8 mouse cellular contexts compared by ENCODE assay signal in the genomic region with DNA sequence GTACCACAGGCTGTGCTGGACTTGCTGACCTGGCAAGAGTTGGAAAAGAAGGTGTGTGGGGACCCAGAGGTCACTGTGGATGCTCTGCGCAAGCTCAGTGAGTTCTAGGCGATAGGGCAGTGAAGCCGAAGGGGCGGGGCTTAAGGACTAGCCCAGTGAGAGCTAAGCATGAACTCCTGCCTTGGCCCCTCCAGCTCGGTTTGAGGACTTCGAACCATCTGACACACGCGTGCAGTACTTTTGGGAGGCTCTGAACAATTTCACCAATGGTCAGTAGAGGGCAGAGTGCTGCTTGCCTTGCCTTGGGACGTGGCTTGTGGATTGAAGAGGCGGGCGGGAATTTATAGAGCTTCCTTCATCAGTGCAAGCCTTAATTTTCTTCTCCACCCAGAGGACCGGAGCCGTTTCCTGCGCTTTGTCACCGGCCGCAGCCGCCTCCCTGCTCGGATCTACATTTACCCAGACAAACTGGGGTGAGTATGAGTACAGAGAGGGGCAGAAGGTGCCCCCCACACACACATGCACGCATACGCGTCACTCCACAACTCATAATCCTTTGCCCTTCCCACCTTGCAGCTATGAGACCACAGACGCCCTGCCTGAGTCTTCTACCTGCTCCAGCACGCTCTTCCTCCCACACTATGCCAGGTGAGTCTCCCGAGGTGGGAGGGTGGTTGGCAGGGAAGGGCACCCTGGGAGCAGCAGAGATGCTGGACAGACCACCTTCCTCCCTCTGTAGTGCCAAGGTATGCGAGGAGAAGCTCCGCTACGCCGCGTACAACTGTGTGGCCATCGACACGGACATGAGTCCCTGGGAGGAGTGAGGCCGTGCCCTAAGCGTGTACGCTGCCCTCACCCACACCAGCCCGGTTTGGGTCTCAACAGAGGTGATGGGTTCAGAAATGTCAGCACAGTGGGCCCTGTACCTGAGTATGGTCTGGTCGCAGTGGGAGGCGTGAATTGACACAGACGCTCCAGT. TPM values are rescaled to one million over a fixed set of nuclear protein-coding genes. Genes with fewer than 3 reads are reported as not detected.
DNase-seq lines count a peak whose midpoint lies in the region; ATAC-seq lines count a peak whose summit lies in the region.

No protein-coding gene starts in this region.

- H3K9me3 ChIP-seq in forebrain, embryonic 12.5 days = no peaks in the 10 kb centered on the region
- H3K9me3 ChIP-seq in hindbrain, embryonic 14.5 days (ENCODE audit: control insufficient read depth, low read length) = no peaks in the 10 kb centered on the region

- ATAC-seq in CD4-positive, CD25-positive, alpha-beta regulatory T cell, adult 4 months = no peak
- ATAC-seq in forebrain, embryonic 12.5 days (ENCODE audit: low FRiP score) = peak; percentile 67
- ATAC-seq in hindbrain, embryonic 14.5 days (ENCODE audit: low FRiP score) = peak; percentile 62; the same call in 1 of the 2 replicates

- no peak overlapping the region for H3K9ac ChIP-seq in forebrain, embryonic 12.5 days
- no peak overlapping the region for H3K9ac ChIP-seq in hindbrain, embryonic 14.5 days

- H3K4me1 ChIP-seq in forebrain, embryonic 12.5 days = 0 out of 2 replicates have a peak, but pooled peaks cover 2% of the 10 kb centered on the region
- no peaks in the 10 kb centered on the region for H3K4me1 ChIP-seq in hindbrain, embryonic 14.5 days (replicated peaks; ENCODE audit: control insufficient read depth, insufficient read depth, low read length)

- 0 out of 2 replicates have a peak, but pooled peaks cover 4% of the 10 kb centered on the region for H3K27me3 ChIP-seq in forebrain, embryonic 12.5 days
- H3K27me3 ChIP-seq in hindbrain, embryonic 14.5 days (ENCODE audit: control insufficient read depth, insufficient read depth, low read length) = no peaks in the 10 kb centered on the region

- 55% methylated on average over 38 of the region's 38 CpGs for WGBS in forebrain, embryonic 12.5 days
- WGBS in hindbrain, embryonic 14.5 days = 56% methylated on average over 38 of the region's 38 CpGs

- peaks cover 34% of the 10 kb centered on the region for H3K36me3 ChIP-seq in forebrain, embryonic 12.5 days (replicated peaks)
- H3K36me3 ChIP-seq in hindbrain, embryonic 14.5 days (replicated peaks; ENCODE audit: control insufficient read depth, insufficient read depth) = peaks cover 61% of the 10 kb centered on the region

- H3K4me3 ChIP-seq in forebrain, embryonic 12.5 days (replicated peaks) = no peak overlapping the region
- H3K4me3 ChIP-seq in hindbrain, embryonic 14.5 days (replicated peaks; ENCODE audit: low read length) = no peak overlapping the region

- DNase-seq in CD4-positive, CD25-positive, alpha-beta regulatory T cell, adult 2 months (ENCODE audit: low read depth, low spot score) = peak; percentile 68
- peak; percentile 44 for DNase-seq in cerebellum, adult 11 months
- DNase-seq in hindbrain, embryonic 14.5 days (ENCODE audit: low spot score) = peak; percentile 76
- peak; percentile 51 for DNase-seq in layer of hippocampus, adult 9-11 months
- DNase-seq in lung, postnatal 36 days = peak; percentile 86
- peak; percentile 53 for DNase-seq in retina, postnatal 7 days (ENCODE audit: low read depth, low spot score)

- no peak overlapping the region for H3K27ac ChIP-seq in forebrain, embryonic 12.5 days
- H3K27ac ChIP-seq in hindbrain, embryonic 14.5 days = no peak overlapping the region

- 0 out of 2 replicates have a peak overlapping the region, but pooled peaks have one; percentile 1 for H3K4me2 ChIP-seq in forebrain, embryonic 12.5 days
- H3K4me2 ChIP-seq in hindbrain, embryonic 14.5 days (replicated peaks) = no peak overlapping the region

RNA-seq across cellular contexts. Expression of a gene that starts 7.7 kb away (rescaled TPM):
- polyA plus RNA-seq in CD4-positive, CD25-positive, alpha-beta regulatory T cell, adult 4 months (2017; shearing (Covaris generic)) = 1 to 10 TPM; 8.8 to 8.9 TPM
- 17.1 and 21.2 TPM in 2 replicates for polyA plus RNA-seq in forebrain, embryonic 12.5 days (2016; fragmentation: Nextera tagmentation; extraction: Ambion mirVana)
- 21.9 and 22.1 TPM in 2 replicates for polyA plus RNA-seq in hindbrain, embryonic 14.5 days (2014; fragmentation: Nextera tagmentation; extraction: Ambion mirVana)

RNA-seq across cellular contexts. Expression of a gene that starts 8.6 kb away (rescaled TPM):
- 10 to 100 TPM; 74.1 to 89.7 TPM for polyA plus RNA-seq in CD4-positive, CD25-positive, alpha-beta regulatory T cell, adult 4 months (2017; shearing (Covaris generic))
- polyA plus RNA-seq in forebrain, embryonic 12.5 days (2016; fragmentation: Nextera tagmentation; extraction: Ambion mirVana) = 76.0 and 78.0 TPM in 2 replicates
- polyA plus RNA-seq in hindbrain, embryonic 14.5 days (2014; fragmentation: Nextera tagmentation; extraction: Ambion mirVana) = 48.2 and 57.3 TPM in 2 replicates

RNA-seq across cellular contexts. Expression of a gene that starts 16.4 kb away (rescaled TPM):
- 10 to 100 TPM; 33.7 to 39.2 TPM for polyA plus RNA-seq in CD4-positive, CD25-positive, alpha-beta regulatory T cell, adult 4 months (2017; shearing (Covaris generic))
- polyA plus RNA-seq in forebrain, embryonic 12.5 days (2016; fragmentation: Nextera tagmentation; extraction: Ambion mirVana) = 41.0 and 44.1 TPM in 2 replicates
- polyA plus RNA-seq in hindbrain, embryonic 14.5 days (2014; fragmentation: Nextera tagmentation; extraction: Ambion mirVana) = 48.6 and 49.4 TPM in 2 replicates
